Mouse (Mus musculus) MEL (cell line): ENCODE results near the gene Cic. TPM values are rescaled to one million over a fixed set of nuclear protein-coding genes. Genes with fewer than 3 reads are reported as not detected.
A peak's percentile ranks its signal among the peaks of the same experiment; 100 is the strongest.

Source experiments
- DNase-seq: peaks from one replicate; pipeline ENCODE4 v3.0.0; 2011; ENCODE audit warnings: low read depth, low spot score
- H3K27ac ChIP-seq: 2 replicates; pipeline ENCODE4 v1.5.1; 2012; ENCODE audit warnings: low read depth, mild to moderate bottlenecking, control low read depth, low read length, moderate library complexity; ENCODE audit not compliant: control insufficient read depth
- H3K27me3 ChIP-seq, 2 experiments: fragments of 150-350 bp in 1 of 2; sonication (generic) in 1 of 2; 2 replicates each; pipeline ENCODE4 v1.6.1; 2012; ENCODE audit warnings: low read length in 2 of 2, mild to moderate bottlenecking in 2 of 2, improper control_type of control experiment in 1 of 2, moderate library complexity in 1 of 2; ENCODE audit not compliant: insufficient read depth in 2 of 2, control insufficient read depth in 1 of 2
- H3K36me3 ChIP-seq, 2 experiments: 2 replicates each; pipeline ENCODE4 v1.6.1; 2012 to 2014; ENCODE audit warnings: low read length in 2 of 2, improper control_type of control experiment in 1 of 2, inconsistent platforms in 1 of 2, mild to moderate bottlenecking in 1 of 2; ENCODE audit not compliant: insufficient read depth in 2 of 2, control insufficient read depth in 1 of 2
- H3K4me1 ChIP-seq, 2 experiments: fragments of 150-350 bp in 1 of 2; sonication (generic) in 1 of 2; 2 replicates each; pipeline ENCODE4 v1.6.1; 2012; ENCODE audit warnings: low read length in 2 of 2, improper control_type of control experiment in 1 of 2, mild to moderate bottlenecking in 1 of 2; ENCODE audit not compliant: insufficient read depth in 2 of 2, control insufficient read depth in 1 of 2
- H3K4me3 ChIP-seq, 2 experiments: fragments of 150-350 bp in 1 of 2; sonication (generic) in 1 of 2; 2 replicates each; pipeline ENCODE4 v1.5.1; 2012; ENCODE audit warnings: low read depth in 2 of 2, low read length in 2 of 2, mild to moderate bottlenecking in 2 of 2, moderate library complexity in 2 of 2, control low read depth in 1 of 2, improper control_type of control experiment in 1 of 2; ENCODE audit not compliant: control insufficient read depth in 1 of 2, insufficient read depth in 1 of 2
- H3K79me2 ChIP-seq: 2 replicates; pipeline ENCODE4 v1.6.1; 2012; ENCODE audit warnings: mild to moderate bottlenecking, low read length, moderate library complexity; ENCODE audit not compliant: control insufficient read depth, poor library complexity, insufficient read depth
- H3K9ac ChIP-seq: 2 replicates; pipeline ENCODE4 v1.6.1; 2012; ENCODE audit warnings: low read depth, mild to moderate bottlenecking, control low read depth, low read length, moderate library complexity; ENCODE audit not compliant: control insufficient read depth, poor library complexity, severe bottlenecking
- H3K9me3 ChIP-seq: fragments of 150-350 bp; sonication (generic); replicated peaks from 2 replicates; pipeline ENCODE4 v1.6.1; 2012; ENCODE audit warnings: mild to moderate bottlenecking, low read length, improper control_type of control experiment, moderate library complexity; ENCODE audit not compliant: insufficient read depth
- CHD1 ChIP-seq: IDR thresholded peaks from 2 replicates; pipeline ENCODE4 v1.6.1; 2012; ENCODE audit warnings: low read depth, mild to moderate bottlenecking, inconsistent platforms, low read length, improper control_type of control experiment
- CHD2 ChIP-seq: IDR thresholded peaks from 2 replicates; pipeline ENCODE4 v1.6.1; 2011; ENCODE audit warnings: low read length, improper control_type of control experiment
- EP300 ChIP-seq, 2 experiments: IDR thresholded peaks; 2 replicates each; pipeline ENCODE4 v1.6.1; 2011; ENCODE audit warnings: improper control_type of control experiment in 2 of 2, low read length in 2 of 2, low read depth in 1 of 2, mild to moderate bottlenecking in 1 of 2
- GABPA ChIP-seq: IDR thresholded peaks from 2 replicates; pipeline ENCODE4 v1.6.1; 2012; ENCODE audit warnings: low read depth, mild to moderate bottlenecking, inconsistent platforms, low read length, improper control_type of control experiment, moderate library complexity
- GATA1 ChIP-seq: IDR thresholded peaks from 2 replicates; pipeline ENCODE4 v1.6.1; 2011; ENCODE audit warnings: low read depth, low read length, improper control_type of control experiment
- KAT2A ChIP-seq: conservative IDR thresholded peaks from 2 replicates; pipeline ENCODE4 v1.6.1; 2012; ENCODE audit warnings: low read depth, low read length, improper control_type of control experiment, inconsistent platforms
- MAFK ChIP-seq: IDR thresholded peaks from 2 replicates; pipeline ENCODE4 v1.6.1; 2011; ENCODE audit warnings: low read depth, mild to moderate bottlenecking, low read length, improper control_type of control experiment, borderline replicate concordance
- MAX ChIP-seq: IDR thresholded peaks from 2 replicates; pipeline ENCODE4 v1.6.1; 2011; ENCODE audit warnings: low read length, improper control_type of control experiment
- MXI1 ChIP-seq: IDR thresholded peaks from 2 replicates; pipeline ENCODE4 v1.6.1; 2011; ENCODE audit warnings: mild to moderate bottlenecking, low read depth, low read length, improper control_type of control experiment
- MYB ChIP-seq: IDR thresholded peaks from 2 replicates; pipeline ENCODE4 v1.6.1; 2011; ENCODE audit warnings: mild to moderate bottlenecking, low read depth, low read length, improper control_type of control experiment
- NRF1 ChIP-seq: IDR thresholded peaks from 2 replicates; pipeline ENCODE4 v1.6.1; 2014; ENCODE audit warnings: low read depth, mild to moderate bottlenecking, inconsistent platforms, low read length, improper control_type of control experiment, moderate library complexity; ENCODE audit not compliant: poor library complexity, insufficient read depth, severe bottlenecking
- POLR2A ChIP-seq, 2 experiments: IDR thresholded peaks; 2 replicates each; pipeline ENCODE4 v1.6.1; 2011 to 2012; ENCODE audit warnings: low read length in 2 of 2, mild to moderate bottlenecking in 2 of 2, control low read depth in 1 of 2, improper control_type of control experiment in 1 of 2, low read depth in 1 of 2, moderate library complexity in 1 of 2; ENCODE audit not compliant: control insufficient read depth in 1 of 2, insufficient read depth in 1 of 2, poor library complexity in 1 of 2
- POLR2AphosphoS2 ChIP-seq: IDR thresholded peaks from 2 replicates; pipeline ENCODE4 v1.6.1; 2011; ENCODE audit warnings: low read length, improper control_type of control experiment
- RCOR1 ChIP-seq: IDR thresholded peaks from 2 replicates; pipeline ENCODE4 v1.6.1; 2012; ENCODE audit warnings: low read depth, mild to moderate bottlenecking, inconsistent platforms, low read length, improper control_type of control experiment
- SMC3 ChIP-seq: IDR thresholded peaks from 2 replicates; pipeline ENCODE4 v1.6.1; 2011; ENCODE audit warnings: low read depth, low read length, improper control_type of control experiment
- ZC3H11A ChIP-seq: IDR thresholded peaks from 2 replicates; pipeline ENCODE4 v1.6.1; 2012; ENCODE audit warnings: low read depth, mild to moderate bottlenecking, inconsistent platforms, low read length, improper control_type of control experiment
- polyA plus RNA-seq, 2 experiments: library from polyadenylated mRNA; stranded (reverse) in 1 of 2; unstranded in 1 of 2; fragments of >175 nt in 1 of 2; fragments of >200 nt in 1 of 2; gene quantifications; 2 replicates each; pipeline versions ENCODE4 v1.2.1 to v1.2.4; 2012; ENCODE audit warnings: low replicate concordance in 2 of 2, low read depth in 1 of 2; ENCODE audit not compliant: insufficient read length in 2 of 2, insufficient read depth in 1 of 2, missing spikeins in 1 of 2
- total RNA-seq: library from RNA; depleted of rRNA; stranded (reverse); fragments of 300-350 nt; gene quantifications from 2 replicates; pipeline ENCODE4 v1.2.3, GENCODE M21; 2012

Cic gene
- total and polyA plus RNA-seq, 3 experiments, result 56.6 to 157 (median 157) TPM

DNA sequence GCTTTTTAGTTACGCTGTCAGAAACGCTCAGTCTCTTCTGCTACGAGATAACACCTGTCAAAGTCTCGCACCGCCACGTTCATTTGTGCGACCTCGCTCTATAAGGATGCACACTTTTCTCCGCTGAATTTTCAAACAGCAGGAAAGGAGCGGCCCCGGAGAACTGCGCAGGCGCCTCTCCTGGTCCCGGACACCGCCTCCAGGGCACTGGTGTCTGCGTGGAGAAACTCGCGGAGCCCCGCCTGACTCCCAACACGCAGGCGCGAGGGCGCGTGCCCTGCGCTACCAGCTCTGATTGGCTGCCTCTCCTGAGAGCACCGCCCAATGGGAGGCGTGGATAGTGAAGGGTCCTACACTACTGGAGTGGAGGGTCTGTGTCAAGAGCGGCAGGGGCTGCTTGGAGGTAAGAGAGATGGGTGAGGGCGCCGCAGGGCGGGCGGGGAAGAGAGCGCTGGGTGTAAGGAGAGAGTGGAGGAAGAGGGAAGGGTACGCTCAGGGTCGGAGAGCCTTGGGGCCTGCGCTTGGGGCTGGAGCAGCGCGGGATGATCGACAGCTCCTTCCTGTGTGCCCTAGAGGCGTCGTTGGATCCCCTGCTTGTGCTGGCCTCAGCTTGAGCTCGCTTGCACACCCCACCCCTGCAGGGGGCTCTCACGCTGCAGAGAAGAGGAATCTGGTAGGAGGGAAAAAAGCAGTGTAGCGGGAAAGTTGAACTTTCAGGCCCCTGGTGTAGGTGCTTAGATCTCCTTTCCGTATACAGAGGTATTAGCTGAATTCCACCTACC is 46.2 kb upstream of the Cic start, which contains the start of gene Zfp526 (continued):
- TF ChIP-seq RCOR1 (no peak), MYB (no peak), MAX (no peak), POLR2A (IDR thresholded peaks at IDR 0.05; ENCODE audit: control insufficient read depth in 1 of 2, insufficient read depth in 1 of 2, low read depth in 1 of 2, low read length in 2 of 2, poor library complexity in 1 of 2) (peak; percentile 81 to 91), GABPA (no peak)

GRCm38 (mm10) chr7:25222275-25222967 is 45.1 kb upstream of the Cic start:
- H3K27me3 ChIP-seq, result no peaks in the 10 kb centered on the region
- H3K9ac ChIP-seq, result peak overlapping the region; percentile 85
- peak overlapping the region; percentile 67 for H3K27ac ChIP-seq
- H3K9me3 ChIP-seq, result no peaks in the 10 kb centered on the region
- no peak for TF ChIP-seq POLR2AphosphoS2
- TF ChIP-seq POLR2A (IDR thresholded peaks at IDR 0.05; ENCODE audit: control insufficient read depth in 1 of 2, insufficient read depth in 1 of 2, low read depth in 1 of 2, low read length in 2 of 2, poor library complexity in 1 of 2), result no peak
- 0 out of 2 replicates have a peak, but pooled peaks have one; percentile 21 for TF ChIP-seq GATA1
- TF ChIP-seq CHD2, result no peak
- TF ChIP-seq KAT2A, result no peak
- peak in 1 of 2 experiments; percentile 51; a peak in 3 of 4 replicates for TF ChIP-seq EP300 (IDR thresholded peaks at IDR 0.05; ENCODE audit: low read depth in 1 of 2, low read length in 2 of 2)
- no peak for TF ChIP-seq NRF1
- TF ChIP-seq CHD1, result no peak
- no peak for TF ChIP-seq ZC3H11A
- TF ChIP-seq MAFK, result no peak
- TF ChIP-seq SMC3, result no peak
- TF ChIP-seq MXI1, result no peak
- TF ChIP-seq, all 39 proteins: peak for 2
- peak overlapping the region; percentile 87 to 90 for H3K4me3 ChIP-seq
- peaks cover 37% of the 10 kb centered on the region for H3K79me2 ChIP-seq
- H3K36me3 ChIP-seq, result peaks cover 0 to 20% of the 10 kb centered on the region in 2 experiments; a peak in 3 of 4 replicates
- peak; percentile 37 for DNase-seq
- H3K4me1 ChIP-seq, result peaks cover 0 to 19% of the 10 kb centered on the region in 2 experiments; a peak in 3 of 4 replicates
